Mouse (Mus musculus): ENCODE data around the gene Emp1. TPM values are rescaled to one million over a fixed set of nuclear protein-coding genes. Genes with fewer than 3 reads are reported as not detected.
A peak's percentile ranks its signal among the peaks of the same experiment; 100 is the strongest.

Emp1 gene
- polyA plus RNA-seq, 1 experiment: 222 TPM

DNA sequence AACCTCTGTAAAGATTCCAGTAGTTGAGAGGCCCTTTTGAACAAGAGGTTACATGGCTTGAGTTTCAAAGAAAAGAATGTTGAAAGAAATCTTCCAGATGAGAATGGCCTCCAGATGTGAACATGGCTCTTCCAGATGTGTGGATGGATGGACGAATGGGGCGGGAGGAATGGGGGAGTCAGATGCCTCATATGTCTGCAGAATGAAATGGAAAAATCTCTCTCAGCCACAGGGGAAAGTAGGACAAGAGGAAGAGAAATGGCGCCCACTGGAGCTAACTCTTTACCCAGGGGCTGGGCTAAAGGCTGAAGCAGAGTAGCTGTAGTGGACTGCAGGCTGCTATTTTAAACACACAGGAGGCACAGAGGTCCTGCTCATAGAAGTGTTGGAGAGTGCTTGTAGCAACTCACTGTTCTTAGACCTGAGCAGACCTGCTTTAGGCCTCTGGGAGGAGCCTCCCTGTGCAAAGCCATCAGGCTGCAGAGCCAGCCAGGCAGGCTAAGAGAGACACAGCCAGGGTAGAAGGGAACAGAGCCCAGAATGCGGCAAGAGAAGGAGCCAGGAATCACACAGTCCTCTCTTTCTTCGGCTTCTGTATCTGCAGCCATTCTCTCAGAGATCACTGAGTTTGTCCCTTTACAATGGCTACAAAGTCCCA, 28.2 kb upstream of the Emp1 start:
- H3K79me3 ChIP-seq (ENCODE audit: low read depth): no peaks in the 10 kb centered on the region
- TF ChIP-seq MAX (IDR thresholded peaks at IDR 0.05): no peak
- no peak for TF ChIP-seq CTCF (IDR thresholded peaks at IDR 0.05; ENCODE audit: control insufficient read depth, insufficient read depth, insufficient read length)
- no peak for TF ChIP-seq FOSL1 (IDR thresholded peaks at IDR 0.05; ENCODE audit: insufficient read depth, low read length, poor library complexity, severe bottlenecking)
- no peak for TF ChIP-seq CEBPB (IDR thresholded peaks at IDR 0.05; ENCODE audit: low read depth)
- TF ChIP-seq MYOD1 (IDR thresholded peaks at IDR 0.05; ENCODE audit: control insufficient read depth, insufficient read length, low read depth): no peak
- TF ChIP-seq USF1 (IDR thresholded peaks at IDR 0.05; ENCODE audit: low read depth): no peak

DNA sequence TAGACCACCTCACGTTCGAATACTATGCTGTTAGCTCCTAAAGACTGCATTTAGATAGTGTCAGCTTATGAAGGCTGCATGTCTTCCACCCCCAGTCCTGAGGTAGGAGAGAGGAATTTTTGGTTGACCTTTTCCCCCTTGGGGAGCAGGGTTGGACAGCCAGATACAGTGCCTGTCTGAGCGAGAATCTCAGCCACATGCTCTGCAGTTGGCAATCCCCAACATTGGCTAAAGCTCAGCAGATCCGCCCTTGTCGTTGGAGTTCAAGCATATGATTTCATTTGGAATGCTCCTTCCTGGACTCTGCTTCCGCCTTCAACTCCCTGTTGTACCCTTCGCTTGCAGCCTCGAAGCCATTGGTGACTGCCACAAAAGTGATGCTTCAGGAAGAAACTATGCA, 26.0 kb upstream of the Emp1 start:
- H3K4me3 ChIP-seq (ENCODE audit: insufficient read depth, poor library complexity, severe bottlenecking): no peak overlapping the region
- H3ac ChIP-seq (ENCODE audit: control insufficient read depth, insufficient read length, low read depth): no peak overlapping the region
- no peaks in the 10 kb centered on the region for H3K79me2 ChIP-seq (ENCODE audit: control insufficient read depth, insufficient read depth)
- H3K79me3 ChIP-seq (ENCODE audit: low read depth): no peaks in the 10 kb centered on the region
- H3K36me3 ChIP-seq (ENCODE audit: control insufficient read depth, insufficient read depth): no peaks in the 10 kb centered on the region
- TF ChIP-seq MYOG (IDR thresholded peaks at IDR 0.05; ENCODE audit: control insufficient read depth, extremely low read depth, insufficient read length) (no peak), MAX (IDR thresholded peaks at IDR 0.05) (no peak), CTCF (IDR thresholded peaks at IDR 0.05; ENCODE audit: control insufficient read depth, insufficient read depth, insufficient read length) (no peak), FOSL1 (IDR thresholded peaks at IDR 0.05; ENCODE audit: insufficient read depth, low read length, poor library complexity, severe bottlenecking) (no peak), CEBPB (IDR thresholded peaks at IDR 0.05; ENCODE audit: low read depth) (no peak), USF1 (IDR thresholded peaks at IDR 0.05; ENCODE audit: low read depth) (no peak), MYOD1 (IDR thresholded peaks at IDR 0.05; ENCODE audit: control insufficient read depth, insufficient read length, low read depth) (no peak)
- H3K27me3 ChIP-seq (ENCODE audit: control insufficient read depth, insufficient read depth, insufficient read length): no peaks in the 10 kb centered on the region

More for the DNA sequence above, 28.2 kb upstream of the Emp1 start:
- Histone ChIP-seq H3ac (ENCODE audit: control insufficient read depth, insufficient read length, low read depth) (no peak overlapping the region), H3K27me3 (ENCODE audit: control insufficient read depth, insufficient read depth, insufficient read length) (no peaks in the 10 kb centered on the region), H3K4me3 (ENCODE audit: insufficient read depth, poor library complexity, severe bottlenecking) (no peak overlapping the region), H3K79me2 (ENCODE audit: control insufficient read depth, insufficient read depth) (no peaks in the 10 kb centered on the region), H3K36me3 (ENCODE audit: control insufficient read depth, insufficient read depth) (no peaks in the 10 kb centered on the region)

DNA sequence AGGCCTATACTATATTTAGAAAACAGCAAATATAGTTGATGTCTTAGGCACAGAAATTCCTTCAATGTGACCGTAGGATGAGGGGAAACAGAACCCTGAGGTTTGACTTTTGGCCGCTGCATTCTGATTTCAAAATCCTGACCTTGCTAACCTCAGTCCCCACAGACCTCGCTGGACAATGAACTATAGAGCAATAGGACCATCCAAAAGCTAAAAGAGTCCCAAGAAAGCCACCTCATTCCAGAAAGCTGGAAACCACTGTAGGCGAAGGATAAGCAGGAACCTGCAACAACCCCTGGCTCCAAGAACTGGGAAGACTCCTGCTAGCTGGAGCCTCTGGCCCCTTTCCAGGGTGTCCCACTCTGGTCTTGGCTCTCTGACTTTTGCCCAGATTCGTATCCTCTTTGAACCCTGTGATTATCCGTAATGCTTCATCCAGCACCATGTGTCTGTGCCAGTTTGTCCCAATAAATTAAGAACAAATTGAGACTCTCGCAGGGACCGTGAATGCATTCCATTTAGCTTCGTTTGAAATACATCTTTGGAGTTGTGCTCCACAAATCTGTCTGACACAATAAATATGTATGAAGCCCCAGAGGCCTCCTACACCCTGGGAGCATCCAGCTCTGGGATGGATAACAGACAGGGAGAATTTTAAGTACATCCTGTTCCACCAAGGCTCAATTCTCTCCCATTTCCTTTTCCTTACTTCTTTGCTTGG, 21.8 kb upstream of the Emp1 start:
- Histone ChIP-seq H3K79me2 (ENCODE audit: control insufficient read depth, insufficient read depth) (no peaks in the 10 kb centered on the region), H3K79me3 (ENCODE audit: low read depth) (no peaks in the 10 kb centered on the region), H3K27me3 (ENCODE audit: control insufficient read depth, insufficient read depth, insufficient read length) (no peaks in the 10 kb centered on the region), H3ac (ENCODE audit: control insufficient read depth, insufficient read length, low read depth) (no peak overlapping the region), H3K36me3 (ENCODE audit: control insufficient read depth, insufficient read depth) (no peaks in the 10 kb centered on the region), H3K4me3 (ENCODE audit: insufficient read depth, poor library complexity, severe bottlenecking) (no peak overlapping the region)
- TF ChIP-seq USF1 (IDR thresholded peaks at IDR 0.05; ENCODE audit: low read depth): no peak
- no peak for TF ChIP-seq MYOD1 (IDR thresholded peaks at IDR 0.05; ENCODE audit: control insufficient read depth, insufficient read length, low read depth)
- no peak for TF ChIP-seq FOSL1 (IDR thresholded peaks at IDR 0.05; ENCODE audit: insufficient read depth, low read length, poor library complexity, severe bottlenecking)

DNA sequence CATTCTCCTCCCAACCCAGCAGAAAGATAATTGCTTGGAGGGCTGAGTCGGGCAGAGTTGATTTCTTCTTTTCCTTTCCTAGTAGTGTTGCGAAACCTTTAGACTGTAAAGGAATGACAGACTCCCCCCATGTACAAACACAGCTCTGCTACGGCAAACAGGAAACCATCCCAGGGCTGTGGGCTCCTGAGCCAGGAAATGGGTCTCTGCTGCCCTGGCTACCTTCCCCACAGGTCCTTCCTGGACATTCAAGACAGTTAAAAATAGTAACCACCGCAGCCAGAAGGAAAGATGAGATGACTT, 21.3 kb upstream of the Emp1 start:
- Histone ChIP-seq H3ac (ENCODE audit: control insufficient read depth, insufficient read length, low read depth) (no peak overlapping the region), H3K79me3 (ENCODE audit: low read depth) (no peaks in the 10 kb centered on the region), H3K36me3 (ENCODE audit: control insufficient read depth, insufficient read depth) (no peaks in the 10 kb centered on the region), H3K27me3 (ENCODE audit: control insufficient read depth, insufficient read depth, insufficient read length) (no peaks in the 10 kb centered on the region), H3K79me2 (ENCODE audit: control insufficient read depth, insufficient read depth) (no peaks in the 10 kb centered on the region), H3K4me3 (ENCODE audit: insufficient read depth, poor library complexity, severe bottlenecking) (no peak overlapping the region)
- TF ChIP-seq CTCF (IDR thresholded peaks at IDR 0.05; ENCODE audit: control insufficient read depth, insufficient read depth, insufficient read length): no peak
- no peak for TF ChIP-seq MYOG (IDR thresholded peaks at IDR 0.05; ENCODE audit: control insufficient read depth, extremely low read depth, insufficient read length)
- no peak for TF ChIP-seq CEBPB (IDR thresholded peaks at IDR 0.05; ENCODE audit: low read depth)
- no peak for TF ChIP-seq MAX (IDR thresholded peaks at IDR 0.05)
- TF ChIP-seq USF1 (IDR thresholded peaks at IDR 0.05; ENCODE audit: low read depth): no peak
- TF ChIP-seq FOSL1 (IDR thresholded peaks at IDR 0.05; ENCODE audit: insufficient read depth, low read length, poor library complexity, severe bottlenecking): no peak
- no peak for TF ChIP-seq MYOD1 (IDR thresholded peaks at IDR 0.05; ENCODE audit: control insufficient read depth, insufficient read length, low read depth)

DNA sequence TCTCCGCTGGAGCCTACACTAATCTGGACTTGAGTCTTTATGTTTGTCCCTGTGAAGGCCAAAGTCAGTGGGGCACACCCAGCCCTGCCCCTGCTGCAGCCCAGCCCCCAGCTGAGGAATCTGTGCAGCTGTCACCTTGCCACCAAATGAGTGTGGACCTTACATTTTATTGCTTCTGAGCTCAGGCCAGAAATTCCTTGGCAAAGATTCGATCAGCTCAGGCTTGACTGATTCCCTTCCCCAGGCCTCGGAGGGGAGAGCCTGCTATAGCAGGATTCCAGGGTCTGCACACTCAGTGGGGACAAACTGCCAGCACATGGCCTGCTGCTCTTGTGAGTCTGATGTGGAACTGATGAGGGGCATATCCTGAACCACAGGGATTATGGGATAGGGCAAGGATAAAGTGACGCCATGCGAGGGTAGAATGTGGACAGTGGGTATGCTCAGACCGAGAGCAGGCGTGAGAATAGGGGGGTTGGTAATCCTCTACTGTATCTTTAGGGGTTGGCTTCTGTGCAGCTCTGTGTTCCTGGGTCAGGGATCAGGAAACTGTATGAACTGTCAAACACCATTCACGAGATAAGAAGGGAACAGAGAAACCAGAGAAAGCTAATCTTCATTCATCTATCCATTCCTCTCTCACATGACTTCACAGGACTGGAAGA, 10.6 kb upstream of the Emp1 start:
- no peaks in the 10 kb centered on the region for H3K79me2 ChIP-seq (ENCODE audit: control insufficient read depth, insufficient read depth)
- TF ChIP-seq MYOD1 (IDR thresholded peaks at IDR 0.05; ENCODE audit: control insufficient read depth, insufficient read length, low read depth) (peak; percentile 91), MAX (IDR thresholded peaks at IDR 0.05) (peak; percentile 91), USF1 (IDR thresholded peaks at IDR 0.05; ENCODE audit: low read depth) (no peak)
- no peaks in the 10 kb centered on the region for H3K79me3 ChIP-seq (ENCODE audit: low read depth)
- H3K4me3 ChIP-seq (ENCODE audit: insufficient read depth, poor library complexity, severe bottlenecking): no peak overlapping the region
- H3ac ChIP-seq (ENCODE audit: control insufficient read depth, insufficient read length, low read depth): peak overlapping the region; percentile 66
- H3K27me3 ChIP-seq (ENCODE audit: control insufficient read depth, insufficient read depth, insufficient read length): no peaks in the 10 kb centered on the region
- H3K36me3 ChIP-seq (ENCODE audit: control insufficient read depth, insufficient read depth): no peaks in the 10 kb centered on the region

Measured in C2C12 (cell line).